Mouse (Mus musculus) forebrain, embryonic 16.5 days (tissue): ENCODE results near the gene Nckap1. TPM values are rescaled to one million over a fixed set of nuclear protein-coding genes. Genes with fewer than 3 reads are reported as not detected.

Experiments
- ATAC-seq: fragments of 200-750 bp; cut with Nextera tagmentation; 2 replicates; pipeline ENCODE4 v1.8.0; 2017; ENCODE audit warnings: mild to moderate bottlenecking, moderate library complexity
- H3K27ac ChIP-seq: fragments of 300-500 bp; sonication (generic); 2 replicates; pipeline ENCODE4 v1.5.1; 2014; ENCODE audit warnings: low read length, control low read depth
- H3K27me3 ChIP-seq: fragments of 300-500 bp; sonication (generic); replicated peaks from 2 replicates; pipeline ENCODE4 v1.6.1; 2014; ENCODE audit warnings: low read length; ENCODE audit not compliant: control insufficient read depth, insufficient read depth
- H3K36me3 ChIP-seq: fragments of 300-500 bp; sonication (generic); 2 replicates; pipeline ENCODE4 v1.6.1; 2014; ENCODE audit not compliant: control insufficient read depth, insufficient read depth
- H3K4me1 ChIP-seq: fragments of 300-500 bp; sonication (generic); replicated peaks from 2 replicates; pipeline ENCODE4 v1.6.1; 2014; ENCODE audit warnings: low read length; ENCODE audit not compliant: control insufficient read depth, insufficient read depth
- H3K4me2 ChIP-seq: fragments of 300-500 bp; sonication (generic); 2 replicates; pipeline ENCODE4 v1.6.1; 2014; ENCODE audit warnings: mild to moderate bottlenecking, low read length, control low read depth
- H3K4me3 ChIP-seq: fragments of 300-500 bp; sonication (generic); replicated peaks from 2 replicates; pipeline ENCODE4 v1.5.1; 2014; ENCODE audit warnings: mild to moderate bottlenecking, low read length, control low read depth
- H3K9ac ChIP-seq: fragments of 300-500 bp; sonication (generic); replicated peaks from 2 replicates; pipeline ENCODE4 v1.6.1; 2014; ENCODE audit warnings: low read depth, low read length, control low read depth
- H3K9me3 ChIP-seq: fragments of 300-500 bp; sonication (generic); 2 replicates; pipeline ENCODE4 v1.6.1; 2016; ENCODE audit warnings: low read length; ENCODE audit not compliant: control insufficient read depth
- WGBS: fragments of 180-500 bp; shearing (Covaris S2); extraction: QIAGEN DNeasy Blood & Tissue Kit; methylation state at CpG from one replicate; pipeline ENCODE4 v1.1.7; 2014; 5-methylcytosine and 5-hydroxymethylcytosine counted together
- polyA plus RNA-seq: library from polyadenylated mRNA; unstranded; fragments of >200 nt; fragmentation: Nextera tagmentation; extraction: Ambion mirVana; gene quantifications from 2 replicates; pipeline ENCODE4 v1.2.1, GENCODE M21; 2015

The Nckap1 gene
- polyA plus RNA-seq, 1 experiment from 2014 or later, result 103 TPM

- Histone ChIP-seq H3K9me3 (no peaks in the 10 kb centered on the region), H3K4me2 (no peak overlapping the region), H3K27ac (no peak overlapping the region), H3K4me1 (no peaks in the 10 kb centered on the region), H3K36me3 (no peaks in the 10 kb centered on the region), H3K9ac (no peak overlapping the region), H3K27me3 (no peaks in the 10 kb centered on the region), H3K4me3 (no peak overlapping the region)
- no peak for ATAC-seq
- 81% methylated on average over 4 of the region's 4 CpGs for WGBS
These were observed 13.8 kb downstream of the Nckap1 start for GRCm38 (mm10) chr2:80567411-80567810.

- H3K4me2 ChIP-seq, result no peak overlapping the region
- no peaks in the 10 kb centered on the region for H3K9me3 ChIP-seq
- H3K27ac ChIP-seq, result no peak overlapping the region
- H3K9ac ChIP-seq, result no peak overlapping the region
- ATAC-seq, result no peak
- no peaks in the 10 kb centered on the region for H3K4me1 ChIP-seq
- H3K4me3 ChIP-seq, result no peak overlapping the region
- no peaks in the 10 kb centered on the region for H3K27me3 ChIP-seq
- peaks cover 4% of the 10 kb centered on the region for H3K36me3 ChIP-seq
These were observed 18.9 kb downstream of the Nckap1 start for GRCm38 (mm10) chr2:80562253-80562652.

GRCm38 (mm10) chr2:80561478-80561877 is 19.7 kb downstream of the Nckap1 start:
- H3K4me3 ChIP-seq, result no peak overlapping the region
- H3K9ac ChIP-seq, result no peak overlapping the region
- H3K4me2 ChIP-seq, result no peak overlapping the region
- 85% methylated on average over 3 of the region's 3 CpGs for WGBS
- peaks cover 4% of the 10 kb centered on the region for H3K36me3 ChIP-seq
- no peak overlapping the region for H3K27ac ChIP-seq
- H3K27me3 ChIP-seq, result no peaks in the 10 kb centered on the region
- no peaks in the 10 kb centered on the region for H3K9me3 ChIP-seq
- ATAC-seq, result no peak
- H3K4me1 ChIP-seq, result no peaks in the 10 kb centered on the region

- no peaks in the 10 kb centered on the region for H3K27me3 ChIP-seq
- H3K4me2 ChIP-seq, result no peak overlapping the region
- ATAC-seq, result no peak
- no peaks in the 10 kb centered on the region for H3K9me3 ChIP-seq
- WGBS, result 92% methylated on average over 5 of the region's 5 CpGs
- no peak overlapping the region for H3K4me3 ChIP-seq
- H3K9ac ChIP-seq, result no peak overlapping the region
- H3K27ac ChIP-seq, result no peak overlapping the region
- H3K4me1 ChIP-seq, result no peaks in the 10 kb centered on the region
- H3K36me3 ChIP-seq, result peaks cover 4% of the 10 kb centered on the region
These were observed 20.4 kb downstream of the Nckap1 start for GRCm38 (mm10) chr2:80560773-80561172.

GRCm38 (mm10) chr2:80559655-80560054 is 21.5 kb downstream of the Nckap1 start:
- Histone ChIP-seq H3K9me3 (no peaks in the 10 kb centered on the region), H3K27me3 (no peaks in the 10 kb centered on the region), H3K4me3 (no peak overlapping the region), H3K4me2 (no peak overlapping the region), H3K4me1 (no peaks in the 10 kb centered on the region), H3K27ac (no peak overlapping the region), H3K9ac (no peak overlapping the region), H3K36me3 (peaks cover 4% of the 10 kb centered on the region)
- 80% methylated on average over 5 of the region's 5 CpGs for WGBS
- ATAC-seq, result no peak

GRCm38 (mm10) chr2:80554442-80554841 is 26.7 kb downstream of the Nckap1 start:
- WGBS, result 93% methylated on average over 4 of the region's 4 CpGs
- peaks cover 23% of the 10 kb centered on the region for H3K36me3 ChIP-seq
- H3K4me1 ChIP-seq, result no peaks in the 10 kb centered on the region
- H3K9ac ChIP-seq, result no peak overlapping the region
- H3K9me3 ChIP-seq, result no peaks in the 10 kb centered on the region
- no peak overlapping the region for H3K4me3 ChIP-seq
- H3K27me3 ChIP-seq, result no peaks in the 10 kb centered on the region
- no peak overlapping the region for H3K4me2 ChIP-seq
- H3K27ac ChIP-seq, result no peak overlapping the region
- ATAC-seq, result no peak

GRCm38 (mm10) chr2:80549704-80550103 is 31.5 kb downstream of the Nckap1 start:
- no peak overlapping the region for H3K27ac ChIP-seq
- H3K4me2 ChIP-seq, result no peak overlapping the region
- no peaks in the 10 kb centered on the region for H3K9me3 ChIP-seq
- no peaks in the 10 kb centered on the region for H3K4me1 ChIP-seq
- no peaks in the 10 kb centered on the region for H3K27me3 ChIP-seq
- H3K36me3 ChIP-seq, result peaks cover 32% of the 10 kb centered on the region
- no peak for ATAC-seq
- H3K9ac ChIP-seq, result no peak overlapping the region
- 86% methylated on average over 4 of the region's 4 CpGs for WGBS
- H3K4me3 ChIP-seq, result no peak overlapping the region

- Histone ChIP-seq H3K4me2 (no peak overlapping the region), H3K4me1 (no peaks in the 10 kb centered on the region), H3K4me3 (no peak overlapping the region), H3K27me3 (no peaks in the 10 kb centered on the region), H3K27ac (no peak overlapping the region), H3K9ac (no peak overlapping the region), H3K36me3 (peaks cover 34% of the 10 kb centered on the region), H3K9me3 (no peaks in the 10 kb centered on the region)
- ATAC-seq, result no peak
- 98% methylated on average over 1 of the region's 1 CpGs for WGBS
These were observed 33.3 kb downstream of the Nckap1 start for GRCm38 (mm10) chr2:80547901-80548300.

GRCm38 (mm10) chr2:80542801-80543200 is 38.4 kb downstream of the Nckap1 start:
- Histone ChIP-seq H3K4me3 (no peak overlapping the region), H3K36me3 (peaks cover 20% of the 10 kb centered on the region), H3K4me2 (no peak overlapping the region), H3K27me3 (no peaks in the 10 kb centered on the region), H3K9ac (no peak overlapping the region), H3K9me3 (no peaks in the 10 kb centered on the region), H3K27ac (no peak overlapping the region), H3K4me1 (no peaks in the 10 kb centered on the region)
- WGBS, result 89% methylated on average over 5 of the region's 5 CpGs
- no peak for ATAC-seq

- H3K27ac ChIP-seq, result no peak overlapping the region
- no peaks in the 10 kb centered on the region for H3K27me3 ChIP-seq
- no peak overlapping the region for H3K4me3 ChIP-seq
- no peaks in the 10 kb centered on the region for H3K4me1 ChIP-seq
- no peak for ATAC-seq
- H3K36me3 ChIP-seq, result peaks cover 15% of the 10 kb centered on the region
- H3K4me2 ChIP-seq, result no peak overlapping the region
- 67% methylated on average over 3 of the region's 3 CpGs for WGBS
- H3K9ac ChIP-seq, result no peak overlapping the region
- H3K9me3 ChIP-seq, result no peaks in the 10 kb centered on the region
These were observed 44.0 kb downstream of the Nckap1 start for GRCm38 (mm10) chr2:80537156-80537555.
